ENCODE assay signal across 7 mouse cellular contexts in the genomic region with DNA sequence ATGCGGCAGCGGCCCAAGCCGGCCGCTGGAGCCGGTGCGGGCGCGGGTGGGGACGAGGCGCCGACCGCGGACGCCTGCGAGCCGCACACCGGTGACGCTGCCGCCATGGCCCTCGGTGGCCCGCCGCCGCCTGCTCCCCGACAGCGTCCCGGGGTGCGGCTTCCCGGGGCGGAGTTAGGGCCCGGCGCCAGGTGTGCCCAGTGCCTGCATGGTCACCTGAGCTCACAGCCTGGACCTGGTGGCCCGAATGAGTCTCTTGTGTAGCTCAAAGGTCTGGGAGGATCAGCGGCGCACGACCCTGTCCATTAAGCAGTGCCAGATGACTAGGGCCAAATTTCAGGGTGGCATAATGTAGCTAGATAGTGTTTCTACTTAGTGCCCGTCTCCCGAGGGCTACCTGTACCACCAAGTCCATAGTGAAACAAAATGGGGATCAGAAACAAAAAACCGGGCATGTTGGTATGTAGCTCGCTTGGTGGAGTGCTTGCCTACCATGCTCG. TPM values are rescaled to one million over a fixed set of nuclear protein-coding genes. Genes with fewer than 3 reads are reported as not detected.
DNase-seq lines count a peak whose midpoint lies in the region; ATAC-seq and TF ChIP-seq lines count a peak whose summit lies in the region.

A gene (minus strand): TSS at position 221 of the 500 bp plus-strand sequence.

- TF ChIP-seq CTCF in CH12.LX (conservative IDR thresholded peaks at IDR 0.05 in 1 of 2, IDR thresholded peaks at IDR 0.05 in 1 of 2; ENCODE audit: low read depth in 2 of 2, low read length in 2 of 2) = no peak
- TF ChIP-seq CTCF in liver, embryonic 14.5 days (IDR thresholded peaks at IDR 0.05; ENCODE audit: low read depth) = no peak

- peaks cover 13 to 23% of the 10 kb centered on the region in 2 experiments for H3K36me3 ChIP-seq in CH12.LX (replicated peaks in 1 of 2; ENCODE audit: control insufficient read depth in 1 of 2, insufficient read depth in 1 of 2, low read length in 1 of 2)
- H3K36me3 ChIP-seq in forebrain, embryonic 16.5 days (ENCODE audit: control insufficient read depth, insufficient read depth) = peaks cover 2% of the 10 kb centered on the region; the same call in 1 of the 2 replicates
- H3K36me3 ChIP-seq in intestine, embryonic 14.5 days (ENCODE audit: control insufficient read depth, insufficient read depth, low read length) = peaks cover 9% of the 10 kb centered on the region
- H3K36me3 ChIP-seq in liver, embryonic 14.5 days (replicated peaks; ENCODE audit: control insufficient read depth, insufficient read depth, low read depth) = peaks cover 11% of the 10 kb centered on the region
- peaks cover 9% of the 10 kb centered on the region for H3K36me3 ChIP-seq in neural tube, embryonic 12.5 days

- TF ChIP-seq POLR2A in CH12.LX (IDR thresholded peaks at IDR 0.05; ENCODE audit: low read depth, low read length) = no peak; the same call in 1 of the 2 replicates

- 8% methylated on average over 40 of the region's 40 CpGs for WGBS in forebrain, embryonic 16.5 days
- 9% methylated on average over 36 of the region's 40 CpGs for WGBS in intestine, embryonic 14.5 days
- WGBS in liver, embryonic 14.5 days (ENCODE audit: insufficient replicate concordance) = 9% methylated on average over 40 of the region's 40 CpGs
- 8% methylated on average over 40 of the region's 40 CpGs for WGBS in neural tube, embryonic 12.5 days

- H3K9ac ChIP-seq in CH12.LX (ENCODE audit: insufficient read depth, low read depth) = peak within 1 kb of the TSS; percentile 73
- peak within 1 kb of the TSS; percentile 66 for H3K9ac ChIP-seq in forebrain, embryonic 16.5 days (replicated peaks; ENCODE audit: low read depth, low read length)
- peak within 1 kb of the TSS; percentile 79 for H3K9ac ChIP-seq in intestine, embryonic 14.5 days (ENCODE audit: low read length)
- H3K9ac ChIP-seq in liver, embryonic 14.5 days (replicated peaks) = peak within 1 kb of the TSS; percentile 84
- H3K9ac ChIP-seq in neural tube, embryonic 12.5 days = peak within 1 kb of the TSS; percentile 72

- dilution Hi-C loops in CH12.LX (cut with MboI; ENCODE audit: extremely low pct_ligation_motif_present, extremely low pct_unique_long_range_greater_than_20kb, low sequenced_read_pairs) = no loop called here

- H3K4me2 ChIP-seq in CH12.LX (ENCODE audit: insufficient read depth, low read depth, poor library complexity, severe bottlenecking) = peak within 1 kb of the TSS; percentile 83
- peak within 1 kb of the TSS; percentile 92 for H3K4me2 ChIP-seq in forebrain, embryonic 16.5 days (ENCODE audit: low read length)
- H3K4me2 ChIP-seq in intestine, embryonic 14.5 days (ENCODE audit: low read length) = peak within 1 kb of the TSS; percentile 78
- peak within 1 kb of the TSS; percentile 85 for H3K4me2 ChIP-seq in liver, embryonic 14.5 days (ENCODE audit: low read depth)
- peak within 1 kb of the TSS; percentile 89 for H3K4me2 ChIP-seq in neural tube, embryonic 12.5 days (replicated peaks)

- H3K9me3 ChIP-seq in CH12.LX (replicated peaks; ENCODE audit: low read length) = no peaks in the 10 kb centered on the region
- H3K9me3 ChIP-seq in forebrain, embryonic 16.5 days (ENCODE audit: control insufficient read depth, low read length) = no peaks in the 10 kb centered on the region
- H3K9me3 ChIP-seq in intestine, embryonic 14.5 days (ENCODE audit: control insufficient read depth, low read length) = no peaks in the 10 kb centered on the region
- H3K9me3 ChIP-seq in liver, embryonic 14.5 days (ENCODE audit: control insufficient read depth, low read length) = no peaks in the 10 kb centered on the region
- H3K9me3 ChIP-seq in neural tube, embryonic 12.5 days = no peaks in the 10 kb centered on the region

- no peak for TF ChIP-seq RAD21 in CH12.LX (IDR thresholded peaks at IDR 0.05; ENCODE audit: low read depth, low read length)

- peaks cover 17% of the 10 kb centered on the region for H3K79me2 ChIP-seq in CH12.LX (replicated peaks; ENCODE audit: control insufficient read depth, extremely low read depth, insufficient read depth, poor library complexity, severe bottlenecking)

- TF ChIP-seq EP300 in CH12.LX (IDR thresholded peaks at IDR 0.05; ENCODE audit: low read length) = no peak
- TF ChIP-seq EP300 in liver, embryonic 14.5 days (IDR thresholded peaks at IDR 0.05; ENCODE audit: low read depth) = no peak

- peaks cover 3% of the 10 kb centered on the region for H3K27me3 ChIP-seq in CH12.LX (replicated peaks)
- peaks cover 9% of the 10 kb centered on the region for H3K27me3 ChIP-seq in forebrain, embryonic 16.5 days (replicated peaks; ENCODE audit: control insufficient read depth, insufficient read depth, low read length)
- 0 out of 2 replicates have a peak, but pooled peaks cover 6% of the 10 kb centered on the region for H3K27me3 ChIP-seq in intestine, embryonic 14.5 days (replicated peaks; ENCODE audit: control insufficient read depth, insufficient read depth, low read length)
- H3K27me3 ChIP-seq in liver, embryonic 14.5 days (ENCODE audit: control insufficient read depth, insufficient read depth, low read length) = no peaks in the 10 kb centered on the region
- H3K27me3 ChIP-seq in neural tube, embryonic 12.5 days (replicated peaks) = peaks cover 7% of the 10 kb centered on the region; the same call in 1 of the 2 replicates

- ATAC-seq in forebrain, embryonic 16.5 days = no peak
- ATAC-seq in intestine, embryonic 14.5 days (replicated peaks; ENCODE audit: low FRiP score, low TSS enrichment, low read depth) = peak; percentile 58
- peak; percentile 34; the same call in 1 of the 2 replicates for ATAC-seq in liver, embryonic 14.5 days (ENCODE audit: insufficient read depth)
- ATAC-seq in neural tube, embryonic 12.5 days (ENCODE audit: low FRiP score, low read depth) = no peak; the same call in 1 of the 2 replicates

- in situ Hi-C loops in CH12.LX (cut with MboI; ENCODE audit: low pct_ligation_motif_present, low pct_unique_long_range_greater_than_20kb, low sequenced_read_pairs) = loop anchor here (10.0 kb wide), 2 partner anchors 85 to 165 kb away; no protein-coding TSS in a partner anchor

- H3K4me1 ChIP-seq in CH12.LX (ENCODE audit: control insufficient read depth in 1 of 2, insufficient read depth in 2 of 2) = peaks cover 1 to 24% of the 10 kb centered on the region in 2 experiments; a peak in 2 of 4 replicates
- H3K4me1 ChIP-seq in forebrain, embryonic 16.5 days (replicated peaks; ENCODE audit: control insufficient read depth, insufficient read depth, low read length) = peaks cover 26% of the 10 kb centered on the region
- peaks cover 7% of the 10 kb centered on the region; the same call in 1 of the 2 replicates for H3K4me1 ChIP-seq in intestine, embryonic 14.5 days (replicated peaks; ENCODE audit: control insufficient read depth, insufficient read depth, low read length)
- peaks cover 6 to 23% of the 10 kb centered on the region in 2 experiments for H3K4me1 ChIP-seq in liver, embryonic 14.5 days (replicated peaks; ENCODE audit: control insufficient read depth in 2 of 2, insufficient read depth in 2 of 2, low read length in 1 of 2)
- peaks cover 16% of the 10 kb centered on the region for H3K4me1 ChIP-seq in neural tube, embryonic 12.5 days

- no peak for DNase-seq in CH12.LX (ENCODE audit: extremely low read depth)
- DNase-seq in adrenal gland, postnatal 25 days = peak; percentile 74
- peak; percentile 78 for DNase-seq in intestine, embryonic 14.5 days (ENCODE audit: low spot score)
- no peak for DNase-seq in liver, embryonic 14.5 days (ENCODE audit: low read depth in 3 of 3, low spot score in 3 of 3)
- no peak for DNase-seq in T-cell, adult 2 months (ENCODE audit: low spot score)

- peak within 1 kb of the TSS; percentile 48 to 87 (median 66) for H3K4me3 ChIP-seq in CH12.LX (replicated peaks in 1 of 3; ENCODE audit: low read depth in 2 of 3, low read length in 2 of 3, poor library complexity in 1 of 3)
- H3K4me3 ChIP-seq in forebrain, embryonic 16.5 days (replicated peaks; ENCODE audit: low read length) = peak within 1 kb of the TSS; percentile 61
- peak within 1 kb of the TSS; percentile 51 for H3K4me3 ChIP-seq in intestine, embryonic 14.5 days (ENCODE audit: low read depth, low read length)
- peak within 1 kb of the TSS; percentile 63 to 72 for H3K4me3 ChIP-seq in liver, embryonic 14.5 days (ENCODE audit: insufficient read depth in 1 of 2, low read depth in 2 of 2, low read length in 2 of 2)
- peak within 1 kb of the TSS; percentile 54 for H3K4me3 ChIP-seq in neural tube, embryonic 12.5 days

- peak within 1 kb of the TSS; percentile 79 for H3K27ac ChIP-seq in CH12.LX (ENCODE audit: insufficient read depth, low read depth)
- H3K27ac ChIP-seq in forebrain, embryonic 16.5 days (ENCODE audit: low read length) = peak within 1 kb of the TSS; percentile 35; the same call in 1 of the 2 replicates
- H3K27ac ChIP-seq in intestine, embryonic 14.5 days (ENCODE audit: low read depth) = peak within 1 kb of the TSS; percentile 82
- peak within 1 kb of the TSS; percentile 31 for H3K27ac ChIP-seq in liver, embryonic 14.5 days
- no peak within 1 kb of the TSS for H3K27ac ChIP-seq in neural tube, embryonic 12.5 days

TF ChIP-seq in CH12.LX, 34 proteins besides CTCF, POLR2A, EP300 and RAD21:
- no peak for TF ChIP-seq PAX5 (IDR thresholded peaks at IDR 0.05; ENCODE audit: low read length)
- 0 out of 2 replicates have a peak, but pooled peaks have one; percentile 12 for TF ChIP-seq BHLHE40 (IDR thresholded peaks at IDR 0.05; ENCODE audit: low read depth, low read length)
- TF ChIP-seq MYC (IDR thresholded peaks at IDR 0.05; ENCODE audit: low read depth, low read length) = no peak
- no peak for TF ChIP-seq MAFK (IDR thresholded peaks at IDR 0.05; ENCODE audit: insufficient replicate concordance, low read length)
- TF ChIP-seq NRF1 (IDR thresholded peaks at IDR 0.05; ENCODE audit: low read depth, low read length) = no peak; the same call in 1 of the 2 replicates
- TF ChIP-seq NELFE (IDR thresholded peaks at IDR 0.05; ENCODE audit: low read depth, low read length) = no peak
- TF ChIP-seq POLR2AphosphoS2 (IDR thresholded peaks at IDR 0.05; ENCODE audit: low read depth, low read length) = no peak

RNA-seq across cellular contexts. Expression of the gene that starts here (rescaled TPM):
- total RNA-seq in CH12.LX (2012; rRNA removed) = 12.3 and 17.7 TPM in 2 replicates
- total RNA-seq in CH12.LX (2014; rRNA removed) = 4.3 and 5.5 TPM in 2 replicates
- 9.8 and 10.7 TPM in 2 replicates for polyA plus RNA-seq in CH12.LX (2012; ENCODE audit: insufficient read length, low read depth)
- total RNA-seq in adrenal gland, postnatal 25 days (2021) = 13.4 and 16.4 TPM in 2 replicates
- 3.3 and 4.1 TPM in 2 replicates for polyA plus RNA-seq in forebrain, embryonic 16.5 days (2015; fragmentation: Nextera tagmentation; extraction: Ambion mirVana)
- polyA plus RNA-seq in intestine, embryonic 14.5 days (2014; fragmentation: Nextera tagmentation; extraction: Ambion mirVana) = 14.5 and 24.3 TPM in 2 replicates
- polyA plus RNA-seq in liver, embryonic 14.5 days (2012; rRNA removed) = 7.5 and 8.2 TPM in 2 replicates
- 5.4 and 5.8 TPM in 2 replicates for polyA plus RNA-seq in liver, embryonic 14.5 days (2014; fragmentation: Nextera tagmentation; extraction: Ambion mirVana)
- 2.7 and 3.1 TPM in 2 replicates for polyA plus RNA-seq in neural tube, embryonic 12.5 days (2016; fragmentation: Nextera tagmentation; extraction: Ambion mirVana)

Comparison
In these comparisons a context has a peak if more than half of its experiments do, and no peak if none do; other contexts are left out.
1. DNase-seq: peak in adrenal gland, postnatal 25 days (single experiment) and intestine, embryonic 14.5 days (single experiment); none in CH12.LX (single experiment), liver, embryonic 14.5 days (0 of 3) and T-cell, adult 2 months (single experiment).
2. ATAC-seq: peak in intestine, embryonic 14.5 days (single experiment) and liver, embryonic 14.5 days (single experiment); none in forebrain, embryonic 16.5 days (single experiment) and neural tube, embryonic 12.5 days (single experiment).
3. Peak in every context shown above with its lines, with median percentiles within 50 percentile points of each other: H3K4me2 ChIP-seq, H3K4me3 ChIP-seq and H3K9ac ChIP-seq.